ENCODE assay signal across 15 mouse cellular contexts in genomic region chr8:78655351-78656045, GRCm38 (mm10).
A peak's percentile ranks its signal among the peaks of the same experiment; 100 is the strongest.
DNase-seq lines count a peak whose midpoint lies in the region; ATAC-seq and TF ChIP-seq lines count a peak whose summit lies in the region.
"Had no signal": no experiment of that assay in that cellular context is flagged by ENCODE, and none has a peak within 500 bp of the region (broad histone marks: within the 10 kb centered on the region; RNA-seq: fewer than 3 reads in every experiment).

No protein-coding gene starts in this region.

- H3K36me3 ChIP-seq in lung, embryonic 14.5 days (ENCODE audit: insufficient read depth) = no peaks in the 10 kb centered on the region
- H3K36me3 ChIP-seq: forebrain, embryonic 15.5 days; hindbrain, embryonic 12.5 days had no signal

- 35% methylated on average over 1 of the region's 1 CpGs for WGBS in lung, embryonic 14.5 days

- H3K4me3 ChIP-seq in lung, embryonic 14.5 days (ENCODE audit: low read depth, low read length) = no peak overlapping the region
- H3K4me3 ChIP-seq: forebrain, embryonic 15.5 days; hindbrain, embryonic 12.5 days had no signal

- H3K27me3 ChIP-seq in lung, embryonic 14.5 days (ENCODE audit: insufficient read depth, low read length) = no peaks in the 10 kb centered on the region
- H3K27me3 ChIP-seq: CH12.LX; forebrain, embryonic 15.5 days; hindbrain, embryonic 12.5 days had no signal

- peak; percentile 20; the same call in 1 of the 2 replicates for TF ChIP-seq CTCF in lung, embryonic 14.5 days (IDR thresholded peaks at IDR 0.05; ENCODE audit: low read depth)

- H3K27ac ChIP-seq in lung, embryonic 14.5 days (ENCODE audit: low read depth) = no peak overlapping the region
- H3K27ac ChIP-seq: forebrain, embryonic 15.5 days; hindbrain, embryonic 12.5 days had no signal

- H3K9me3 ChIP-seq in lung, embryonic 14.5 days (ENCODE audit: low read depth, low read length) = no peaks in the 10 kb centered on the region
- H3K9me3 ChIP-seq: forebrain, embryonic 15.5 days; hindbrain, embryonic 12.5 days had no signal

- DNase-seq in lung, embryonic 14.5 days = no peak
- DNase-seq in lung, postnatal 25 days (ENCODE audit: low spot score) = no peak
- peak; percentile 56 for DNase-seq in NIH3T3 (ENCODE audit: low read depth)
- peak; percentile 68 for DNase-seq in fat pad, adult 2 months (ENCODE audit: extremely low read depth, low read depth, low spot score)
- no peak for DNase-seq in adrenal gland, adult 2 months
- no peak for DNase-seq in adrenal gland, postnatal 36 days
- no peak for DNase-seq in left cerebral cortex, adult 8-10 months (ENCODE audit: low spot score in 2 of 2)
- DNase-seq: adrenal gland, postnatal 25 days; cerebellum, postnatal 10 days; heart, adult 18-20 months; kidney, postnatal 10 days; midbrain, embryonic 14.5 days had no signal

- ATAC-seq in lung, embryonic 14.5 days (ENCODE audit: insufficient read depth) = no peak
- ATAC-seq: forebrain, embryonic 15.5 days had no signal

- no peaks in the 10 kb centered on the region for H3K4me1 ChIP-seq in lung, embryonic 14.5 days (ENCODE audit: insufficient read depth)
- H3K4me1 ChIP-seq: forebrain, embryonic 15.5 days had no signal

- no peak overlapping the region for H3K4me2 ChIP-seq in lung, embryonic 14.5 days
- H3K4me2 ChIP-seq: forebrain, embryonic 15.5 days; hindbrain, embryonic 12.5 days had no signal

- H3K9ac ChIP-seq in lung, embryonic 14.5 days = no peak overlapping the region
- H3K9ac ChIP-seq: forebrain, embryonic 15.5 days; hindbrain, embryonic 12.5 days had no signal

Comparison
In these comparisons a context has a peak if more than half of its experiments do, and no peak if none do; other contexts are left out.
1. DNase-seq: peak in NIH3T3 (single experiment) and fat pad, adult 2 months (single experiment); none in lung, embryonic 14.5 days (single experiment), lung, postnatal 25 days (single experiment), adrenal gland, adult 2 months (single experiment), adrenal gland, postnatal 36 days (0 of 2) and left cerebral cortex, adult 8-10 months (0 of 2).